Mouse (Mus musculus) embryonic facial prominence, embryonic 13.5 days (tissue): Measurements from ENCODE around the gene Gm49661. TPM values are rescaled to one million over a fixed set of nuclear protein-coding genes. Genes with fewer than 3 reads are reported as not detected.

Source experiments
- ATAC-seq: fragments of 200-750 bp; cut with Nextera tagmentation; 2 replicates; pipeline ENCODE4 v1.8.0; 2017; ENCODE audit warnings: low read depth; ENCODE audit not compliant: insufficient number of reproducible peaks, insufficient read depth, low FRiP score, low TSS enrichment
- H3K27ac ChIP-seq: fragments of 300-500 bp; sonication (generic); 2 replicates; pipeline ENCODE4 v1.5.1; 2015; ENCODE audit warnings: moderate library complexity, mild to moderate bottlenecking, inconsistent platforms
- H3K27me3 ChIP-seq: fragments of 300-500 bp; sonication (generic); 2 replicates; pipeline ENCODE4 v1.6.1; 2015; ENCODE audit warnings: mild to moderate bottlenecking, inconsistent platforms
- H3K36me3 ChIP-seq: fragments of 300-500 bp; sonication (generic); 2 replicates; pipeline ENCODE4 v1.6.1; 2015; ENCODE audit warnings: mild to moderate bottlenecking, inconsistent platforms
- H3K4me1 ChIP-seq: fragments of 300-500 bp; sonication (generic); 2 replicates; pipeline ENCODE4 v1.6.1; 2015; ENCODE audit warnings: inconsistent platforms
- H3K4me2 ChIP-seq: fragments of 300-500 bp; sonication (generic); 2 replicates; pipeline ENCODE4 v1.6.1; 2015; ENCODE audit warnings: moderate library complexity, mild to moderate bottlenecking, inconsistent platforms
- H3K4me3 ChIP-seq: fragments of 300-500 bp; sonication (generic); 2 replicates; pipeline ENCODE4 v1.5.1; 2015; ENCODE audit warnings: mild to moderate bottlenecking, inconsistent platforms
- H3K9ac ChIP-seq: fragments of 300-500 bp; sonication (generic); 2 replicates; pipeline ENCODE4 v1.6.1; 2015; ENCODE audit warnings: mild to moderate bottlenecking, inconsistent platforms
- H3K9me3 ChIP-seq: fragments of 300-500 bp; sonication (generic); 2 replicates; pipeline ENCODE4 v1.6.1; 2016; ENCODE audit warnings: inconsistent platforms
- WGBS: fragments of 180-500 bp; shearing (Covaris S2); methylation state at CpG from one replicate; pipeline ENCODE4 v1.1.7; 2015; ENCODE audit warnings: mixed read lengths; 5-methylcytosine and 5-hydroxymethylcytosine counted together
- polyA plus RNA-seq: library from polyadenylated mRNA; unstranded; fragments of >200 nt; fragmentation: Nextera tagmentation; extraction: Ambion mirVana; gene quantifications from 2 replicates; pipeline ENCODE4 v1.2.1, GENCODE M21; 2015

Gene Gm49661
- not detected in 2 replicates for polyA plus RNA-seq

GRCm38 (mm10) chr8:84969241-84970134 is at the start of gene Gm49661, which contains the start of the genes Prdx2 and Rnaseh2a:
Gene Gm49661 (minus strand): TSS chr8:84969433.
Gene Prdx2 (plus strand): TSS chr8:84969587.
Gene Rnaseh2a (minus strand): TSS chr8:84969767.
- H3K27ac ChIP-seq, result peak within 1 kb of the TSS; percentile 87
- ATAC-seq, result peak; percentile 77
- H3K4me2 ChIP-seq, result peak within 1 kb of the TSS; percentile 94
- H3K27me3 ChIP-seq, result no peaks in the 10 kb centered on the region
- no peaks in the 10 kb centered on the region for H3K9me3 ChIP-seq
- under 1% methylated on average over 56 of the region's 56 CpGs for WGBS
- H3K4me1 ChIP-seq, result peaks cover 54% of the 10 kb centered on the region
- peak within 1 kb of the TSS; percentile 79 for H3K4me3 ChIP-seq
- H3K36me3 ChIP-seq, result peaks cover 38% of the 10 kb centered on the region
- peak within 1 kb of the TSS; percentile 93 for H3K9ac ChIP-seq

- H3K9ac ChIP-seq, result no peak overlapping the region
- H3K27ac ChIP-seq, result 0 out of 2 replicates have a peak overlapping the region, but pooled peaks have one; percentile 22
- H3K9me3 ChIP-seq, result no peaks in the 10 kb centered on the region
- peaks cover 54% of the 10 kb centered on the region for H3K36me3 ChIP-seq
- peaks cover 5% of the 10 kb centered on the region; the same call in 1 of the 2 replicates for H3K4me1 ChIP-seq
- no peak overlapping the region for H3K4me3 ChIP-seq
- 37% methylated on average over 5 of the region's 5 CpGs for WGBS
- no peak overlapping the region for H3K4me2 ChIP-seq
- 0 out of 2 replicates have a peak, but pooled peaks have one; percentile 21 for ATAC-seq
- peaks cover 27% of the 10 kb centered on the region for H3K27me3 ChIP-seq
These were observed 48.0 kb upstream of the Gm49661 start for GRCm38 (mm10) chr8:85017209-85017608.

- H3K9me3 ChIP-seq, result no peaks in the 10 kb centered on the region
- H3K27ac ChIP-seq, result 0 out of 2 replicates have a peak overlapping the region, but pooled peaks have one; percentile 1
- no peak overlapping the region for H3K9ac ChIP-seq
- no peak for ATAC-seq
- peaks cover 5% of the 10 kb centered on the region; the same call in 1 of the 2 replicates for H3K4me1 ChIP-seq
- no peak overlapping the region for H3K4me2 ChIP-seq
- no peak overlapping the region for H3K4me3 ChIP-seq
- peaks cover 32% of the 10 kb centered on the region for H3K27me3 ChIP-seq
- H3K36me3 ChIP-seq, result peaks cover 49% of the 10 kb centered on the region
- WGBS, result 61% methylated on average over 10 of the region's 10 CpGs
These were observed 47.5 kb upstream of the Gm49661 start for GRCm38 (mm10) chr8:85016724-85017123.

- H3K4me2 ChIP-seq, result peak within 1 kb of the TSS; percentile 70
- peaks cover 5% of the 10 kb centered on the region; the same call in 1 of the 2 replicates for H3K4me1 ChIP-seq
- peak within 1 kb of the TSS; percentile 57; the same call in 1 of the 2 replicates for H3K9ac ChIP-seq
- WGBS, result 42% methylated on average over 2 of the region's 2 CpGs
- no peaks in the 10 kb centered on the region for H3K9me3 ChIP-seq
- peaks cover 47% of the 10 kb centered on the region for H3K27me3 ChIP-seq
- ATAC-seq, result no peak
- H3K4me3 ChIP-seq, result peak within 1 kb of the TSS; percentile 36
- no peak within 1 kb of the TSS for H3K27ac ChIP-seq
- H3K36me3 ChIP-seq, result peaks cover 27% of the 10 kb centered on the region
These were observed 45.2 kb upstream of the Gm49661 start, which contains the start of gene Best2 for GRCm38 (mm10) chr8:85014431-85014830. Gene Best2 (minus strand): TSS chr8:85014531.

GRCm38 (mm10) chr8:85013230-85013840 is 44.1 kb upstream of the Gm49661 start:
- ATAC-seq, result no peak
- peak overlapping the region; percentile 57; the same call in 1 of the 2 replicates for H3K9ac ChIP-seq
- 7% methylated on average over 26 of the region's 26 CpGs for WGBS

GRCm38 (mm10) chr8:85011242-85011641 is 42.0 kb upstream of the Gm49661 start:
- Histone ChIP-seq H3K27ac (no peak overlapping the region), H3K36me3 (no peaks in the 10 kb centered on the region), H3K9ac (no peak overlapping the region), H3K27me3 (peaks cover 76% of the 10 kb centered on the region), H3K4me3 (no peak overlapping the region), H3K9me3 (no peaks in the 10 kb centered on the region), H3K4me2 (no peak overlapping the region), H3K4me1 (peaks cover 8% of the 10 kb centered on the region; the same call in 1 of the 2 replicates)
- 16% methylated on average over 28 of the region's 28 CpGs for WGBS
- ATAC-seq, result no peak

More at GRCm38 (mm10) chr8:85013230-85013840, 44.1 kb upstream of the Gm49661 start:
- H3K27me3 ChIP-seq, result peaks cover 58% of the 10 kb centered on the region
- peak overlapping the region; percentile 36 for H3K4me3 ChIP-seq
- H3K36me3 ChIP-seq, result peaks cover 16% of the 10 kb centered on the region
- peak overlapping the region; percentile 70 for H3K4me2 ChIP-seq
- H3K9me3 ChIP-seq, result no peaks in the 10 kb centered on the region
- H3K4me1 ChIP-seq, result peaks cover 5% of the 10 kb centered on the region; the same call in 1 of the 2 replicates
- H3K27ac ChIP-seq, result no peak overlapping the region

- Histone ChIP-seq H3K27me3 (peaks cover 54% of the 10 kb centered on the region), H3K9ac (no peak overlapping the region), H3K4me2 (no peak overlapping the region), H3K9me3 (no peaks in the 10 kb centered on the region), H3K27ac (no peak overlapping the region), H3K36me3 (peaks cover 3% of the 10 kb centered on the region; the same call in 1 of the 2 replicates), H3K4me3 (no peak overlapping the region), H3K4me1 (0 out of 2 replicates have a peak, but pooled peaks cover 4% of the 10 kb centered on the region)
- 21% methylated on average over 25 of the region's 25 CpGs for WGBS
- ATAC-seq, result no peak
These were observed 38.5 kb upstream of the Gm49661 start for GRCm38 (mm10) chr8:85007686-85008085.

GRCm38 (mm10) chr8:84997649-84998295 is 28.5 kb upstream of the Gm49661 start:
- Histone ChIP-seq H3K4me3 (peak overlapping the region; percentile 4; the same call in 1 of the 2 replicates), H3K27ac (no peak overlapping the region), H3K27me3 (peaks cover 23% of the 10 kb centered on the region), H3K9ac (peak overlapping the region; percentile 38), H3K4me1 (peaks cover 4% of the 10 kb centered on the region; the same call in 1 of the 2 replicates), H3K4me2 (peak overlapping the region; percentile 45), H3K9me3 (no peaks in the 10 kb centered on the region), H3K36me3 (peaks cover 22% of the 10 kb centered on the region)
- 4% methylated on average over 19 of the region's 19 CpGs for WGBS
- no peak; the same call in 1 of the 2 replicates for ATAC-seq

- WGBS, result 76% methylated on average over 5 of the region's 5 CpGs
These were observed 27.7 kb upstream of the Gm49661 start for GRCm38 (mm10) chr8:84996978-84997377.

GRCm38 (mm10) chr8:84995680-84996079 is 26.4 kb upstream of the Gm49661 start:
- Histone ChIP-seq H3K4me3 (0 out of 2 replicates have a peak overlapping the region, but pooled peaks have one; percentile 2), H3K27ac (no peak overlapping the region), H3K9me3 (no peaks in the 10 kb centered on the region), H3K9ac (peak overlapping the region; percentile 40; the same call in 1 of the 2 replicates), H3K27me3 (peaks cover 23% of the 10 kb centered on the region), H3K4me1 (peaks cover 12% of the 10 kb centered on the region), H3K36me3 (peaks cover 14% of the 10 kb centered on the region; the same call in 1 of the 2 replicates), H3K4me2 (peak overlapping the region; percentile 22; the same call in 1 of the 2 replicates)
- ATAC-seq, result no peak
- 25% methylated on average over 25 of the region's 25 CpGs for WGBS

More at GRCm38 (mm10) chr8:84996978-84997377, 27.7 kb upstream of the Gm49661 start:
- Histone ChIP-seq H3K4me1 (peaks cover 4% of the 10 kb centered on the region; the same call in 1 of the 2 replicates), H3K4me3 (no peak overlapping the region), H3K9ac (no peak overlapping the region), H3K36me3 (peaks cover 19% of the 10 kb centered on the region; the same call in 1 of the 2 replicates), H3K4me2 (no peak overlapping the region), H3K9me3 (no peaks in the 10 kb centered on the region), H3K27me3 (peaks cover 23% of the 10 kb centered on the region), H3K27ac (no peak overlapping the region)
- no peak for ATAC-seq
